Mouse (Mus musculus): ENCODE data around the gene Olfr328.
"Not testable (repeated sequence)": the region's sequence is repeated elsewhere in the genome, so short reads cannot be mapped to it uniquely, and the experiment has no call there.

Gene Olfr328

DNA sequence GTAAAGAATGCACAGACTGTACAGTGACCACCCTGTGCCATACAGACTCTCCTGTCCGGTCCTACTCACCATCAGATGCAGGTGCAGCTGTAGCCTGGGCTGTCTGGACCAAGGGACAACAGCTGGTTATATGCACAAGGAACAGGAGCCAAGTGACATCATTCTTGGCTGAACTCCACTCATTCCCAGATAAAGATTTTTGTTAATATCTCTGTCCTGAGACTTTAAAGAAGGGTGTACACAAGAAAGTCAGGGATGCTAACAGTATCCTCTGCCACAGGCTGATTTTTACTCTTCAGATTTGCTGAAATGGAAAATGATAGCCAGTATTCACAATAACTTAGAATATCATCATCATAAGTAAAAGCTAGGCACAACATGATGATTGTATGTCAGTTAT lies at the start of gene Olfr328:
Olfr328 (minus strand) TSS at position 101 of the 400 bp plus-strand sequence.
- no peak for DNase-seq (ENCODE audit: low spot score in 2 of 2)

DNA sequence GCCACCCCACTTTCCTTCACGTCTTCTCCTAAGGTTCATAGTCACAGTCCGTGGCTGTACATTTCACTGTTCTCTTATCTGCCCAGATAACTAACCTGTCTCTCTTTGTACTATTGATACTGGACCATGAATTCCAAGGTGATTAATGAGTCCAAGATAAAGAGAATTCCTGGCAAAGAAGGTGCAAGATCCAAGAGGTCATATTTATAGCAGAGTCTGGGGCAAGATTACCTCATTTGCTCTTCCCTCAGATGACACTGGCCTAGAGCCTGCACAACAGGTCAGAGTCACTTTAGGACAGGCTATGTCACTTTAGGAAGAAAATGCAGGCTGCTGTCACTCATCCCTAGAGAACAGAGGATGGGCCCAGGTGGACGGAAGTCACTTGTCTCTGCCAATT lies 49.8 kb upstream of the Olfr328 start:
- DNase-seq (ENCODE audit: low spot score in 2 of 2), result no peak

DNA sequence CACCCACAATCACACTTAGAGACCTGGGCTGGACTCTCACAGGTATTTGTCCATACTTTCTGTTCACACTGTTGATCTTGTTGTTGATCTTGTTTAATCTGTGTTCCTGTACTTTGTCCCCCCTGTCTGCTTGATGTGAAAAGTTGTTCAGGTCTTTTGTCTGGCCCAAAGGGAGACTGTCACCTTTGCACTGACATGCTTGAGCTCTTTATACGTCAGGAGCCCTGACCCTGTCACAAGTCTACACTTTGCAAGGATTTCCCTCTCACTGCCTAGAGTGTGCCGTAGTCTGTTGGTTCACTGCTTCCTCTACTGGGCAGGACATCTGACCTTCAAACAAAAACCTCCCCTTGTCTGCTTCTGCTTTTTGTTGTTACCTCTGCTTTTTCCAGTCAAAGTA lies 49.3 kb upstream of the Olfr328 start:
- DNase-seq (ENCODE audit: low spot score in 2 of 2), result no peak

DNA sequence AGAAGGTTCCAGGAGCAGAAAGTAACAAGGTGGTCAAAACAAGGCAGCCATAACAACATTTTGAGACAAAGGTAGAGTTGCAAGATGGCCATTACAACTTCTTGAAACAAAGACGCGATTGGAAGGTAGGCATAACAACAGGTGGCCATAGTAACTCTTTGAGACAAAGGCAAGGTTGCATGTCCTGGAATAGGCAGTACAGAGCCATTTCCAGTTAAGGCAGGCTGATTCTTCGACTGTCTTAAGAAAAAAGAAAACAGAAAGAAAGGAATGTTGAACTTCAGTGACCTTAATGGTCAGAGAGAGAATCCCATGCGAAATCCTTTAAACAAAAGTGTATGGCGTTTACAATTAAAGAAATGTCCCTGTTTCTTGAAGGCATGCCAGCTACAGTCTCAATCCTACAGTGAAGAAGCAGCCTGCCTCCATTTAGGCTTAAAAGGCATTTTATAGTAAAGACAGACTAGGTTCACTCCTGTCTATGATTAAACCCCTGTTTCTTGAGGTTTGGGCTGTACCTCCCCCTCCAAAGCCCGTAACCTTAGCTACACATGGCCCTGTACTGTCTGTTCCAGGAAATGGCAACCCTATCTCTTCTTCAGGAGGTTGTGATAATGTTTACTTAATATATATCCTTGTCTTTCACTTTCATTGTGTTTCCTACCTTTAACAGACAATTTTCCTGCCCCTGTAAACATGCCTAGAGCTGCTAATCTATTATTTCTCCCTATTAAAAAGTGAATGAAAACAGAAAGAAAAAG lies 47.5 kb upstream of the Olfr328 start:
- DNase-seq (ENCODE audit: low spot score in 2 of 2), result no peak

DNA sequence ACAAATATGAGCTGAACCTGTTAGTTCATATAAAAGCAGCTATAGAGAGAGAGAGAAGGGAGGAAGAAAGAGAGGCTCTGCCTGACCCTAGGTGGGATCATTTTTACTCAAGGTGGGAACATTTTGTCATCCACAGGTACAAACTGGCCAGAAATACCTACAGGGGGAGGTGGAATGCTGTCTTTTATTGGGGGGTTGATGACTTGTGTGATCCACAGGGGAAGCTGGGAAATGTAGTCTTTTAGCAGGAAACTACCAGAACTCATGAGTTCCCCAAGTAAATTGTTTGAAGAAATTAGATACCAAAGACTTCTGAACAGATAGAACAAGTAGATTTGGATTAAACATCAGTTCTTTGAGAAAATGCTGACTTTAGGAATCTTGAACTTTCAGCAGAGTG lies 46.6 kb upstream of the Olfr328 start:
- no peak for DNase-seq (ENCODE audit: low spot score in 2 of 2)

DNA sequence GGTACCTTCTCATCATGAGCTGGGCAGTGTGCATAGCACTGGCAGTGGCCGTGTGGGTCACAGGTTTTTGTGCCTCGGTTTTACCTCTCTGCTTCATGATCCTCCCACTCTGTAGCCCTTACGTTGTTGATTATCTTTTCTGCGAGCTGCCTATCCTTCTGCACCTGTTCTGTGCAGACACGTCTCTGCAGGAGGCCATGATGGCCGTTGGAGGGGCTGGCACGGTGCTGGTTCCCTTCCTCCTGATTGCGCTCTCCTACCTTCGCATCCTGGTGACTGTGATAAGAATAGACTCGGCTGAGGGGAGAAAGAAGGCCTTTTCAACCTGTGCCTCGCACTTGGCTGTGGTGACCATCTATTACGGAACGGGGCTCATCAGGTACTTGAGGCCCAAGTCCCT lies 42.4 kb upstream of the Olfr328 start:
- DNase-seq (ENCODE audit: low spot score in 2 of 2), result no peak

DNA sequence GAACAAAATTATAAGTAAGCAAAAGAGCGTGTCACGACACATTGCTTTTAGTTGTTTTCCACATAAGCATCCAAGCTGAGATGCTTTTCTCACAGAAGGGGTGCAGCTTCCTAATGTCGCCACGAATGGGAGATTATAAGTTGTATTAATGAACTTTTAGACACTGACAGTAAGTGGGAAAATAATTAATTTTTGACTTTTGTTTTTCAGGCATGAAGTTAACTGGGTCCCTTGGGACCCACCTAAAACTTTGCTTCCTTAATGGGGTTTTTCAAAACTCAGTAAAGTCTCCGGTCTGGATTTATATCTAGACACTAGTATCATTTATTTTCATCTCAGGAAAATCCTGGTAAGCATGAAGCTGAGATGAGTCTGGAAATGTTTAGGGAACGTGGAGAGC lies 39.4 kb upstream of the Olfr328 start, which contains the start of gene Olfr324:
Olfr324 (plus strand) TSS at position 301 of the 400 bp plus-strand sequence.
- no peak for DNase-seq (ENCODE audit: low spot score in 2 of 2)

DNA sequence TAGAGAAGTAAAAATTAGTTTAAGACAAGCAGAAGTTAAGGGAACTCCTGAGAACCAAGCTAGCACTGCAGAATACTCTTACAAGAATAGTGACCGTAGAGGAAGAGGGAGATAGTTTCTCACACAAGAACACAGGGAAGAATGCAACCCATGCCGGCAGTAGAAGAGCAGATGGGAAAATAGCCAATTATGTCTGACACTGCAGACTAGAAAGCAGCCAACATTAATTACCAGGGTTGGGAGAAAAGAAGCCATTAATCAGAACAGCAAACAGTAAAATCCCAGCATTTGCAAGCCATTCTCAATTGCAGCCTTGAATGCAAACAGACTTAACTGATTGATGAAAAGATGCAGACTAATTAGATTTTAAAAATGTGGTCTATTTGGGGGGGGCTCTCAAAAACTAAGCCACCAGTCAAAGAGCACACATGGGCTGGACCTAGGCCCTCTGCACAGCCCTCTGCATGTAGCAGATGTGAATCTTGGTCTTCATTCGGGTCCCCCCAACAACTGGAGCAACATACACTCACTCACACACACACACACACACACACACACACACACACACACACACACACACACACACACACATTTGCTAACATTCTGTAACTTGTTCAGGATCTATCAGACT lies 33.3 kb upstream of the Olfr328 start:
- DNase-seq (ENCODE audit: low spot score in 2 of 2), result no peak

DNA sequence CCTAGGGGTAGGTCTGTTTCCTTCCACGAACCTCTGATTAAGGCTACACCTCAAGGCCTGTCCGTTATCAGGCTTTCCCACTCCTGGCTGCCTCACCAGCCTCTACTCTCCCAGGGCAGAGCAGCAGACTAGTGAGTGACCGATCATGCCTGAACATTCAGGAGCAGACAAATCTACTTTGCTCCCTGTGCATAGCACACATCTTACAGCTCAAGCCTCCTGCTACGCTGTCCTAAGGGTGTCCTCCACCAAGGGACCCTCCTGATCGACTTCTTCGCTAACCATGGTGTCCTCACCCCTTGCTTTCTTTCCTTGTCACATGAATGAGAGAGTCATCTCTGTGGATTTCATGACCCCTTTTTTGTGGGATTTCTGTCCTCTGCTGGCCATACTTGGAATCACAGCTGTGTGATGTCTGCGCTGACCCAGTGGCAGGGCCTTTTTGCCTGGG lies 32.5 kb upstream of the Olfr328 start:
- peak; percentile 73 to 82 for DNase-seq (ENCODE audit: low spot score in 2 of 2)

DNA sequence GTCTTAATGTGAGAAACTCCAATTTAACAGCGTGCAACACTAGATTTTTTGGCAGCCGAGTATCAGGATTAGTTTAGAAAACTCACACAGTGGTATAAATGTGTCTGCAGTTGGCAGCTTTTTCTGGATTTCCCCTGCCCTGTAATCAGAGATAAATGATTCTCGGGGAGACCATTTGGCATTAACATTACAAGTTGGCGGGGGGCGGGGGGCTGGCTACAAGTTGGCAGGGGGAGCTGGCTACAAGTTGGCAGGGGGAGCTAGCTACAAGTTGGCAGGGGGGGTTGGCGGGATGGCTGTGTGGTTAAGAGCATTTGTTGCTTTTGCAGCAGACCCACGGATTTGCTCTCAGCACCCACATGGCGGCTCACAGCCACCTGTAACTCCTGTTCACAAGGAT lies 23.2 kb upstream of the Olfr328 start:
- no peak for DNase-seq (ENCODE audit: low spot score in 2 of 2)

DNA sequence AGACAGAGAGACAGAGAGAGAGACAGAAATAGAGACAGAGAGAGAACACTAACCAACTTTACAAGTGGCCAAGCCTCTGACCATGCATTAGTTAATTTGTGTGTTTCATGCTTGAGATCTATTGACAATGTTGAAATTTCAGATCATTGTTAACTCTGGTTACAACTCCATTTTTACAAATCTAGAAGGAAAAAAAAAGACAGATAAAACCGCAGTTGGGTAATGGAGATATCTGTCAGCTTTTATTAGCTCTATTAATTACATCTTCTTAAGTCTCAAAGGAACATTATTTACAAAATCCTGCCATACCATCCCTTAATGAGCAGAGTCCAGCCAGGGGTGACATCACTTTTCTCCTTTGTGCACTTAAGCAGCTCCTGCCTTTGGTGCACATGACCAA lies 22.0 kb upstream of the Olfr328 start, which contains the start of gene Olfr325:
Olfr325 (plus strand) TSS at position 301 of the 400 bp plus-strand sequence.
- DNase-seq (ENCODE audit: low spot score in 2 of 2), result no peak

DNA sequence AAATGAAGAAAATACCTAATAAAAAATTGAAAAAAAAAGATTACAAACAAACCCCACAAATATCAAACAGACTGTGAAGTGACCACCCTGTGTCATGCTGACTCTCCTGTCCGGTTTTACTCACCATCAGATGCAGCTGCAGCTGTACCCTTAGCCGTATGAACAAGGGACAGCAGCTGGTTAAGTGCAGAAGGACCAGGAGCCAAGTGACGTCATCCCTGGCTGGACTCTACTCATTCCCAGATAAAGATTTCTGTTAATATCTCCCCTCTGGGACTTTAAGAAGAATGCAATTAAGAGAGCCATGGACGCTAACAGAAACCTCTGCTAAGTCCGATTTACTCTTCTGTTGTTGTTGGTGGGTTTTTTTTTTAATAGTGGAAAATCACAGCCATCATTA lies 15.0 kb upstream of the Olfr328 start, which contains the start of gene Olfr224:
Olfr224 (minus strand) TSS at position 149 of the 400 bp plus-strand sequence.
- DNase-seq (ENCODE audit: low spot score in 2 of 2), result no peak

DNA sequence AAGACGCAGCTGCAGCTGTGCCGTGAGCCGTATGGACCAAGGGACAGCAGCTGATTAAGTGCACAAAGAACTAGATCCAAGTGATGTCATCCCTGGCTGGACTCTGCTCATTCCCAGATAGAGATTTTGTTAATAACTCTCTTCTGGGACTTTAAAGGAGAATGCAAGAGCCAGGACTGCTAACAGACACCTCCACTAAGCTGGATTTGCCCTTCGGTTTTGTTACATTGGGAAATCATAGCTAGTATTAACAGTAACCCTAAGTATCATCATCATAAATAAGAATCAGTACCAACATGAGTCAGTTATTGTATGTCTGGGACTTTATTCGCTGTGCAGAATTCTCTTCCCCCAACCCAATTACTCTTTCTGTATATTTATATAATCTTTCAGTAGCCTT lies 9.1 kb downstream of the Olfr328 start, which contains the start of gene Olfr329-ps:
Olfr329-ps (minus strand) TSS at position 101 of the 400 bp plus-strand sequence.
- DNase-seq (ENCODE audit: low spot score in 2 of 2), result no peak

DNA sequence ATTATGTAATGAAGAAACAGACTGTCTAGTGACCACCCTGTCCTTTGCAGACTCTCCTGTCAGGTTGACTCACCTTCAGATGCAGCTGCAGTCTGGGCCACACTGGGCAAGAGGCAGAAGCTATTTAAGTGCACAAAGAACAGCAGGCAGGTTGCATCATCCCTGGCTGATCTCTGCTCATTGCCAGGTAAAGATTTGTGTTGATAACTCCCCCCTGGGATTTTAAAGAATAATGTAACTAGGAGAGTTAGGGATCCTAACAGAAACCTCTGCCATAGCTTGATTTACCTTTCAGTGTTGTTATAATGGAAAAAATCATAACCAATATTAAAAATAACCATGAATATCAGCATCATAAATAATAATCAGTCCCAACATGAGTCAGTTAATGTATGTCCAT lies 20.7 kb downstream of the Olfr328 start, which contains the start of gene Olfr330:
Olfr330 (minus strand) TSS at position 101 of the 400 bp plus-strand sequence.
- not testable (repeated sequence) for DNase-seq (ENCODE audit: low spot score in 2 of 2)

DNA sequence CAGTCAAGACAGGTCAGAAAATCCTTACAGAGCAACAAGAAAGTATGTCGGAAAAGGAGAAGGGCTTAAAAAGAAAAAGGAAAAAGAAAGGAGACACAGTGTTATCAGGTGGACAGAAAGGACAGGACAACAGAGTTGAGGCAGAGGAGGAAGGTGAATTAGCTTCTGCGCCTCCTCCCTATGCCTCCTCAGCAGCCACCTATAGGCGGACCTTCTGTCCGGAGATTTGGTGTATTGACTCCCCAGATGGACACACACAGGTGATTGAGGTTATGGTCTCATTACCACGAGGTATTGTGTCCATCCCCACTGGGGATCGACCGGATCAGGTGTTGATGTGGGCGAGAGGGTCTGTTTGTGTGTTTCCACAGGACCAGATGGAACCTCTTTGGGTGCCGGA lies 35.7 kb downstream of the Olfr328 start:
- DNase-seq (ENCODE audit: low spot score in 2 of 2), result peak; percentile 22 to 26

DNA sequence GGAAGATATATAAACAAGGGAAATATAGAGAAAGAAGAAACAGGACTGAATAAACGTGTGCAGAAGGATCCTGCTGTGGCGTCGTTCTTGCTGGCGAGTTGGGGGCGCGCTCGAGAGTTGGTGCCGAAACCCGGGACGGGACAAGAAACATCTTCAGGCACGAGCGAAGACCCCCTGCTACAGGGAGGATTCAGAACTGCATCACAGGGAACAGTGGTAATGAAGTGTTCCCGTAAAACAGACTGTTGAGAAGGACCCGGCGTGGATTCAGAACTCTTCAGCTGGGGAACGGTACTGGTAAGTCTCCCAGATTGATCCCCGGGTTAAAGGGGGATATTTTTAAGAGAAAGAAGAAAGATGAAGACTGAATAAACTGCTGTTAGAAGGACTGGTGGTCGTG lies 36.5 kb downstream of the Olfr328 start:
- peak; percentile 80 to 81 for DNase-seq (ENCODE audit: low spot score in 2 of 2)

DNA sequence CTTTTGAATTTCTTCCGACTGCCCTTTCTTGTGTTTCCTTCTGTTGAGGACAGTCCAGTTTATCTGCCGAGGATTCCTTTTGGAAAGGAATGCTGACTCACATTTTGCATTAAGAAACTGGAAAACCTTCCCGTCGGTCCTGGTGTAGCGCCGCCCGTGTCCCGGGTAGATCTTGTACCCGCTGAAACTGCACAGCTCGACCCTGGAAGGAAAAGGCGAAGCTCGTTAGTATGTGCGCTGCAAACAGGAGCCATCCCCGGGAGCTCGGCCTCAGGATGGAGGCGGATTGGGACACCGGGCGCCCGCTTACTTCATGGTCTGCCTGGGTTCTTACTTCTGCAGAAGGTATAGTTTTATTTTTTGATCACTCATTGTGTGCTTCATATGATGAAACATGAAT lies 46.4 kb downstream of the Olfr328 start:
- DNase-seq (ENCODE audit: low spot score in 2 of 2), result not testable (repeated sequence)

DNA sequence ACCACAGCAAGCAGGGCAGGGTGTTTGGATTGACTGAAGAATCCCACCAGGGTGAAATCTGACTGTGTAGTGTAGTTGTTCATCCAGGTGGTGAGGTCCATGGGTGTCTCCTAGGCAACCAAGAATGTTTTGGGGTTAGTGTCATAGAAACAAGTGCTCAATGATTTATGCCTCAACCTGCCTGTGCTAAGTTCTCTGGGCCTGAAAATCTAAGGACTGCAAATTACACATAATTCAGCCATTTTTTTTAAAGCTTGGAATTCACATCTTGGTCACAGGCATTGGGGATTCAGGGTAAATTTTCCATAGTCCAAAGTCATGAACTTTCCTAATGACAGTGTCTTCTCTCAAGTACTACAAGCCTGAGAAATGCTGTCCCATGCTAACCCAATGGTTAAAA lies 53.0 kb downstream of the Olfr328 start, which contains the start of gene Olfr331:
Olfr331 (minus strand) TSS at position 101 of the 400 bp plus-strand sequence.
- not testable (repeated sequence) for DNase-seq (ENCODE audit: low spot score in 2 of 2)
